Mouse (Mus musculus) cerebellum, adult 2 months (tissue): ENCODE results near the gene Nsrp1.

Experiments used
- CTCF ChIP-seq: fragments of 200-500 bp; IDR thresholded peaks from 2 replicates; pipeline ENCODE4 v1.5.1; 2011; ENCODE audit warnings: low read depth, mild to moderate bottlenecking, control low read depth, low read length, moderate library complexity, borderline replicate concordance; ENCODE audit not compliant: insufficient read depth
- POLR2A ChIP-seq: fragments of 200-500 bp; IDR thresholded peaks from 2 replicates; pipeline ENCODE4 v1.6.1; 2011; ENCODE audit warnings: low read length, control low read depth, borderline replicate concordance; ENCODE audit not compliant: insufficient read depth

DNA sequence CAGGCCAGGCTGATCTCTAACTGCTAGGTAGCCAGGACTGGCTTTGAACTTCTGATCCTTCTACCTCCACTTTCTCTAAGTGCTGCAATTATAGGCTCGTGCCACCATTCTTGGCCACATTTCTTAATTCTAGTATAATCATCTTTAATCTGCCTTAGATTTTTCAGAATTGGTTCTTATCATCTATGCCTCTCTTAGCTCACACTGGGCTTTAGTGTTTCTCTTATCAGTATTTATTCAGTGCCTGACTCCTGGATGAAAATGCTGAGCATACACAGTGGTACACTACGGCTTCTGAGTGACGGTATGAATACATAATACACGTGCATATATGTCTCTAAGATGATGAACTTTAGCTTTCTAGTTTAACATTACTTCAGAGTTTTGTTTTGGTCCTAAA lies 9.4 kb downstream of the Nsrp1 start:
- no peak for TF ChIP-seq CTCF
- TF ChIP-seq POLR2A, result no peak
